27 mouse cellular contexts compared by ENCODE assay signal in genomic region chr15:5165121-5165773, GRCm38 (mm10). TPM values are rescaled to one million over a fixed set of nuclear protein-coding genes. Genes with fewer than 3 reads are reported as not detected.
A peak's percentile ranks its signal among the peaks of the same experiment; 100 is the strongest.
DNase-seq lines count a peak whose midpoint lies in the region; ATAC-seq lines count a peak whose summit lies in the region.
"Had no signal": no experiment of that assay in that cellular context is flagged by ENCODE, and none has a peak within 500 bp of the region (broad histone marks: within the 10 kb centered on the region; RNA-seq: fewer than 3 reads in every experiment).

No protein-coding gene starts in this region.

- H3K4me3 ChIP-seq in liver, embryonic 12.5 days: no peak overlapping the region
- no peak overlapping the region for H3K4me3 ChIP-seq in midbrain, embryonic 11.5 days (ENCODE audit: low read depth, low read length)
- no peak overlapping the region for H3K4me3 ChIP-seq in midbrain, embryonic 10.5 days
- H3K4me3 ChIP-seq: embryonic facial prominence, embryonic 10.5 days; embryonic facial prominence, embryonic 12.5 days; forebrain, embryonic 10.5 days; forebrain, embryonic 12.5 days had no signal

- H3K4me1 ChIP-seq in liver, embryonic 12.5 days: no peaks in the 10 kb centered on the region
- H3K4me1 ChIP-seq in midbrain, embryonic 11.5 days (ENCODE audit: control insufficient read depth, insufficient read depth, low read length): no peaks in the 10 kb centered on the region
- no peaks in the 10 kb centered on the region for H3K4me1 ChIP-seq in midbrain, embryonic 10.5 days
- H3K4me1 ChIP-seq: embryonic facial prominence, embryonic 10.5 days; embryonic facial prominence, embryonic 12.5 days; forebrain, embryonic 10.5 days; forebrain, embryonic 12.5 days had no signal

- H3K9ac ChIP-seq in liver, embryonic 12.5 days: no peak overlapping the region
- H3K9ac ChIP-seq in midbrain, embryonic 11.5 days (ENCODE audit: low read length): no peak overlapping the region
- H3K9ac ChIP-seq: embryonic facial prominence, embryonic 12.5 days; forebrain, embryonic 12.5 days had no signal

- H3K36me3 ChIP-seq in liver, embryonic 12.5 days: peaks cover 87% of the 10 kb centered on the region
- H3K36me3 ChIP-seq in midbrain, embryonic 11.5 days (ENCODE audit: control insufficient read depth, insufficient read depth, low read length): peaks cover 7% of the 10 kb centered on the region; the same call in 1 of the 2 replicates
- H3K36me3 ChIP-seq in midbrain, embryonic 10.5 days: peaks cover 83% of the 10 kb centered on the region

- H3K27me3 ChIP-seq in liver, embryonic 12.5 days (replicated peaks): no peaks in the 10 kb centered on the region
- H3K27me3 ChIP-seq in midbrain, embryonic 11.5 days (ENCODE audit: control insufficient read depth, insufficient read depth, low read length): no peaks in the 10 kb centered on the region
- H3K27me3 ChIP-seq in midbrain, embryonic 10.5 days (ENCODE audit: low read depth, poor library complexity, severe bottlenecking): no peaks in the 10 kb centered on the region
- H3K27me3 ChIP-seq: CH12.LX; embryonic facial prominence, embryonic 12.5 days; forebrain, embryonic 12.5 days; Patski had no signal

- H3K9me3 ChIP-seq in liver, embryonic 12.5 days (replicated peaks): no peaks in the 10 kb centered on the region
- no peaks in the 10 kb centered on the region for H3K9me3 ChIP-seq in midbrain, embryonic 11.5 days (ENCODE audit: control insufficient read depth, low read length)
- H3K9me3 ChIP-seq in midbrain, embryonic 10.5 days (replicated peaks): no peaks in the 10 kb centered on the region
- H3K9me3 ChIP-seq: embryonic facial prominence, embryonic 10.5 days; embryonic facial prominence, embryonic 12.5 days; forebrain, embryonic 10.5 days; forebrain, embryonic 12.5 days; G1E had no signal

- peak; percentile 51; the same call in 1 of the 2 replicates for ATAC-seq in liver, embryonic 12.5 days
- no peak for ATAC-seq in midbrain, embryonic 11.5 days (ENCODE audit: low FRiP score)
- peak; percentile 37; the same call in 1 of the 2 replicates for ATAC-seq in megakaryocyte-erythroid progenitor cell, adult 5-6 weeks (replicated peaks; ENCODE audit: low FRiP score, low TSS enrichment, poor library complexity, severe bottlenecking)
- ATAC-seq: activated CD4-positive, CD25-positive, alpha-beta regulatory T cell, adult 4 months; CD4-positive, CD25-positive, alpha-beta regulatory T cell, adult 4 months; forebrain, embryonic 14.5 days; Patski had no signal

- peak; percentile 76 for DNase-seq in heart, adult 11 months
- DNase-seq in heart, adult 9 months (ENCODE audit: low spot score in 2 of 2): no peak
- no peak for DNase-seq in liver
- DNase-seq in midbrain, embryonic 11.5 days (ENCODE audit: low spot score, missing footprints): peak; percentile 62
- no peak for DNase-seq in midbrain, embryonic 10.5 days (ENCODE audit: low spot score)
- no peak for DNase-seq in frontal cortex, postnatal 14 days (ENCODE audit: low spot score in 2 of 2)
- DNase-seq: adrenal gland, adult 8-10 months; adrenal gland, postnatal 14 days; adrenal gland, postnatal 36 days; B cell, adult 2 months; cerebellum, adult 11-12 months; cerebellum, adult 2 months; cerebellum, adult 9-10 months; cerebellum, postnatal 10 days; cerebellum, postnatal 25 days had no signal

- H3K27ac ChIP-seq in liver, embryonic 12.5 days: no peak overlapping the region
- H3K27ac ChIP-seq in midbrain, embryonic 11.5 days (ENCODE audit: low read depth, low read length): no peak overlapping the region
- no peak overlapping the region for H3K27ac ChIP-seq in midbrain, embryonic 10.5 days (replicated peaks)
- H3K27ac ChIP-seq: embryonic facial prominence, embryonic 10.5 days; embryonic facial prominence, embryonic 12.5 days; forebrain, embryonic 10.5 days; forebrain, embryonic 12.5 days had no signal

- H3K4me2 ChIP-seq in liver, embryonic 12.5 days: no peak overlapping the region
- no peak overlapping the region for H3K4me2 ChIP-seq in midbrain, embryonic 11.5 days
- H3K4me2 ChIP-seq: embryonic facial prominence, embryonic 12.5 days; forebrain, embryonic 12.5 days had no signal

- 83% methylated on average over 12 of the region's 12 CpGs for WGBS in liver, embryonic 12.5 days (ENCODE audit: insufficient replicate concordance)
- WGBS in midbrain, embryonic 11.5 days: 92% methylated on average over 12 of the region's 12 CpGs
- WGBS in midbrain, embryonic 10.5 days: 91% methylated on average over 12 of the region's 12 CpGs

RNA-seq across cellular contexts. Expression of gene Ttc33, which starts 20.1 kb away (rescaled TPM):
- polyA plus RNA-seq in liver, embryonic 12.5 days (2016; fragmentation: Nextera tagmentation; extraction: Ambion mirVana): 18.9 and 19.1 TPM in 2 replicates
- 53.6 and 55.0 TPM in 2 replicates for polyA plus RNA-seq in midbrain, embryonic 11.5 days (2014; fragmentation: Nextera tagmentation; extraction: Ambion mirVana)
- polyA plus RNA-seq in midbrain, embryonic 10.5 days (2016; fragmentation: Nextera tagmentation; extraction: Ambion mirVana): 37.3 and 41.3 TPM in 2 replicates
- total RNA-seq in megakaryocyte-erythroid progenitor cell, adult 5-6 weeks (2014; fragmentation: Nextera tagmentation): 12.6 and 21.2 TPM in 2 replicates
- total RNA-seq in megakaryocyte-erythroid progenitor cell, adult 5-6 weeks (2017): 35.6 and 36.8 TPM in 2 replicates

RNA-seq across cellular contexts. Expression of gene Prkaa1, which starts 21.6 kb away (rescaled TPM):
- polyA plus RNA-seq in liver, embryonic 12.5 days (2016; fragmentation: Nextera tagmentation; extraction: Ambion mirVana): 21.3 and 22.3 TPM in 2 replicates
- 20.0 and 20.3 TPM in 2 replicates for polyA plus RNA-seq in midbrain, embryonic 11.5 days (2014; fragmentation: Nextera tagmentation; extraction: Ambion mirVana)
- polyA plus RNA-seq in midbrain, embryonic 10.5 days (2016; fragmentation: Nextera tagmentation; extraction: Ambion mirVana): 13.6 and 14.2 TPM in 2 replicates
- 55.5 and 56.0 TPM in 2 replicates for total RNA-seq in megakaryocyte-erythroid progenitor cell, adult 5-6 weeks (2014; fragmentation: Nextera tagmentation)
- total RNA-seq in megakaryocyte-erythroid progenitor cell, adult 5-6 weeks (2017): 59.3 and 69.1 TPM in 2 replicates

RNA-seq across cellular contexts. Expression of gene Rpl37, which starts 48.8 kb away (rescaled TPM):
- polyA plus RNA-seq in liver, embryonic 12.5 days (2016; fragmentation: Nextera tagmentation; extraction: Ambion mirVana): 532 and 540 TPM in 2 replicates
- 475 and 516 TPM in 2 replicates for polyA plus RNA-seq in midbrain, embryonic 11.5 days (2014; fragmentation: Nextera tagmentation; extraction: Ambion mirVana)
- 382 and 459 TPM in 2 replicates for polyA plus RNA-seq in midbrain, embryonic 10.5 days (2016; fragmentation: Nextera tagmentation; extraction: Ambion mirVana)
- 2,794 and 2,966 TPM in 2 replicates for total RNA-seq in megakaryocyte-erythroid progenitor cell, adult 5-6 weeks (2014; fragmentation: Nextera tagmentation)
- total RNA-seq in megakaryocyte-erythroid progenitor cell, adult 5-6 weeks (2017): 2,588 and 3,250 TPM in 2 replicates

RNA-seq across cellular contexts. Expression of gene Card6, which starts 56.9 kb away (rescaled TPM):
- 0.85 and 1.0 TPM in 2 replicates for polyA plus RNA-seq in liver, embryonic 12.5 days (2016; fragmentation: Nextera tagmentation; extraction: Ambion mirVana)
- polyA plus RNA-seq in midbrain, embryonic 11.5 days (2014; fragmentation: Nextera tagmentation; extraction: Ambion mirVana): 0.63 and 1.5 TPM in 2 replicates
- 0.68 and 0.77 TPM in 2 replicates for polyA plus RNA-seq in midbrain, embryonic 10.5 days (2016; fragmentation: Nextera tagmentation; extraction: Ambion mirVana)
- total RNA-seq in megakaryocyte-erythroid progenitor cell, adult 5-6 weeks (2014; fragmentation: Nextera tagmentation): 1.2 and 1.4 TPM in 2 replicates
- 0.19 and 0.52 TPM in 2 replicates for total RNA-seq in megakaryocyte-erythroid progenitor cell, adult 5-6 weeks (2017)

Comparison
In these comparisons a context has a peak if more than half of its experiments do, and no peak if none do; other contexts are left out.
1. DNase-seq: peak in heart, adult 11 months (single experiment) and midbrain, embryonic 11.5 days (single experiment); none in heart, adult 9 months (0 of 2), liver (single experiment), midbrain, embryonic 10.5 days (single experiment) and frontal cortex, postnatal 14 days (0 of 2).